Mouse (Mus musculus): Measurements from ENCODE around the gene Gm14137. TPM values are rescaled to one million over a fixed set of nuclear protein-coding genes. Genes with fewer than 3 reads are reported as not detected.

Gene Gm14137
- polyA plus RNA-seq, 1 experiment from 2014 or later = 4.9 TPM

- Histone ChIP-seq H3K27me3 (ENCODE audit: control insufficient read depth, insufficient read depth, low read length) (no peaks in the 10 kb centered on the region), H3K36me3 (ENCODE audit: control insufficient read depth, insufficient read depth, low read length) (no peaks in the 10 kb centered on the region), H3K4me1 (replicated peaks; ENCODE audit: control insufficient read depth, insufficient read depth) (0 out of 2 replicates have a peak, but pooled peaks cover 2% of the 10 kb centered on the region), H3K9ac (ENCODE audit: low read length) (no peak overlapping the region), H3K9me3 (ENCODE audit: control insufficient read depth, low read length) (no peaks in the 10 kb centered on the region), H3K4me3 (ENCODE audit: low read depth, low read length) (no peak overlapping the region), H3K4me2 (replicated peaks; ENCODE audit: low read depth) (no peak overlapping the region), H3K27ac (replicated peaks) (peak overlapping the region; percentile 56)
- WGBS = 75% methylated on average over 5 of the region's 5 CpGs
- DNase-seq (ENCODE audit: low spot score) = no peak
- no peak for ATAC-seq (ENCODE audit: low FRiP score, low TSS enrichment)
- no peak for TF ChIP-seq CTCF (IDR thresholded peaks at IDR 0.05; ENCODE audit: low read depth)
Observed at GRCm38 (mm10) chr2:119194140-119194539, 19.8 kb downstream of the Gm14137 start.

- H3K36me3 ChIP-seq (ENCODE audit: control insufficient read depth, insufficient read depth, low read length) = no peaks in the 10 kb centered on the region
- 51% methylated on average over 4 of the region's 4 CpGs for WGBS
- no peak for DNase-seq (ENCODE audit: low spot score)
- no peak for ATAC-seq (ENCODE audit: low FRiP score, low TSS enrichment)
- no peak overlapping the region for H3K4me3 ChIP-seq (ENCODE audit: low read depth, low read length)
- H3K4me1 ChIP-seq (replicated peaks; ENCODE audit: control insufficient read depth, insufficient read depth) = peaks cover 2% of the 10 kb centered on the region; the same call in 1 of the 2 replicates
- TF ChIP-seq CTCF (IDR thresholded peaks at IDR 0.05; ENCODE audit: low read depth) = no peak
- no peak for TF ChIP-seq EP300 (optimal IDR thresholded peaks at IDR 0.05)
- H3K9ac ChIP-seq (ENCODE audit: low read length) = no peak overlapping the region
- H3K27ac ChIP-seq (replicated peaks) = 0 out of 2 replicates have a peak overlapping the region, but pooled peaks have one; percentile 13
- H3K4me2 ChIP-seq (replicated peaks; ENCODE audit: low read depth) = no peak overlapping the region
- H3K27me3 ChIP-seq (ENCODE audit: control insufficient read depth, insufficient read depth, low read length) = no peaks in the 10 kb centered on the region
- H3K9me3 ChIP-seq (ENCODE audit: control insufficient read depth, low read length) = no peaks in the 10 kb centered on the region
Observed at GRCm38 (mm10) chr2:119196316-119197108, 22.2 kb downstream of the Gm14137 start.

- Histone ChIP-seq H3K4me3 (ENCODE audit: low read depth, low read length) (no peak overlapping the region), H3K27ac (replicated peaks) (no peak overlapping the region), H3K4me1 (replicated peaks; ENCODE audit: control insufficient read depth, insufficient read depth) (peaks cover 2% of the 10 kb centered on the region; the same call in 1 of the 2 replicates), H3K27me3 (ENCODE audit: control insufficient read depth, insufficient read depth, low read length) (no peaks in the 10 kb centered on the region), H3K9ac (ENCODE audit: low read length) (no peak overlapping the region), H3K9me3 (ENCODE audit: control insufficient read depth, low read length) (no peaks in the 10 kb centered on the region), H3K4me2 (replicated peaks; ENCODE audit: low read depth) (no peak overlapping the region), H3K36me3 (ENCODE audit: control insufficient read depth, insufficient read depth, low read length) (no peaks in the 10 kb centered on the region)
- ATAC-seq (ENCODE audit: low FRiP score, low TSS enrichment) (no peak), DNase-seq (ENCODE audit: low spot score) (no peak)
- 59% methylated on average over 1 of the region's 1 CpGs for WGBS
- TF ChIP-seq CTCF (IDR thresholded peaks at IDR 0.05; ENCODE audit: low read depth) = no peak
- TF ChIP-seq EP300 (optimal IDR thresholded peaks at IDR 0.05) = no peak
Observed at GRCm38 (mm10) chr2:119197493-119197892, 23.2 kb downstream of the Gm14137 start.

GRCm38 (mm10) chr2:119198049-119198448, 23.7 kb downstream of the Gm14137 start:
- Histone ChIP-seq H3K27ac (replicated peaks) (no peak overlapping the region), H3K4me1 (replicated peaks; ENCODE audit: control insufficient read depth, insufficient read depth) (peaks cover 2% of the 10 kb centered on the region; the same call in 1 of the 2 replicates), H3K4me2 (replicated peaks; ENCODE audit: low read depth) (no peak overlapping the region), H3K36me3 (ENCODE audit: control insufficient read depth, insufficient read depth, low read length) (no peaks in the 10 kb centered on the region), H3K27me3 (ENCODE audit: control insufficient read depth, insufficient read depth, low read length) (no peaks in the 10 kb centered on the region), H3K9me3 (ENCODE audit: control insufficient read depth, low read length) (no peaks in the 10 kb centered on the region), H3K9ac (ENCODE audit: low read length) (no peak overlapping the region), H3K4me3 (ENCODE audit: low read depth, low read length) (no peak overlapping the region)
- ATAC-seq (ENCODE audit: low FRiP score, low TSS enrichment) (no peak), DNase-seq (ENCODE audit: low spot score) (no peak)
- TF ChIP-seq EP300 (optimal IDR thresholded peaks at IDR 0.05) (no peak), CTCF (IDR thresholded peaks at IDR 0.05; ENCODE audit: low read depth) (no peak)
- WGBS = 56% methylated on average over 1 of the region's 1 CpGs

GRCm38 (mm10) chr2:119198934-119199333, 24.6 kb downstream of the Gm14137 start:
- H3K27me3 ChIP-seq (ENCODE audit: control insufficient read depth, insufficient read depth, low read length) = no peaks in the 10 kb centered on the region
- no peak overlapping the region for H3K9ac ChIP-seq (ENCODE audit: low read length)
- TF ChIP-seq CTCF (IDR thresholded peaks at IDR 0.05; ENCODE audit: low read depth) = no peak
- TF ChIP-seq EP300 (optimal IDR thresholded peaks at IDR 0.05) = no peak
- WGBS = 60% methylated on average over 3 of the region's 3 CpGs
- H3K4me3 ChIP-seq (ENCODE audit: low read depth, low read length) = no peak overlapping the region
- ATAC-seq (ENCODE audit: low FRiP score, low TSS enrichment) = no peak
- no peak for DNase-seq (ENCODE audit: low spot score)
- peaks cover 2% of the 10 kb centered on the region; the same call in 1 of the 2 replicates for H3K4me1 ChIP-seq (replicated peaks; ENCODE audit: control insufficient read depth, insufficient read depth)
- no peaks in the 10 kb centered on the region for H3K9me3 ChIP-seq (ENCODE audit: control insufficient read depth, low read length)
- H3K27ac ChIP-seq (replicated peaks) = no peak overlapping the region
- no peak overlapping the region for H3K4me2 ChIP-seq (replicated peaks; ENCODE audit: low read depth)
- no peaks in the 10 kb centered on the region for H3K36me3 ChIP-seq (ENCODE audit: control insufficient read depth, insufficient read depth, low read length)

GRCm38 (mm10) chr2:119202914-119203453, 28.7 kb downstream of the Gm14137 start:
- Histone ChIP-seq H3K4me2 (replicated peaks; ENCODE audit: low read depth) (no peak overlapping the region), H3K27ac (replicated peaks) (peak overlapping the region; percentile 45), H3K4me1 (replicated peaks; ENCODE audit: control insufficient read depth, insufficient read depth) (peaks cover 1% of the 10 kb centered on the region; the same call in 1 of the 2 replicates), H3K9ac (ENCODE audit: low read length) (no peak overlapping the region), H3K9me3 (ENCODE audit: control insufficient read depth, low read length) (no peaks in the 10 kb centered on the region), H3K4me3 (ENCODE audit: low read depth, low read length) (no peak overlapping the region), H3K36me3 (ENCODE audit: control insufficient read depth, insufficient read depth, low read length) (no peaks in the 10 kb centered on the region), H3K27me3 (ENCODE audit: control insufficient read depth, insufficient read depth, low read length) (no peaks in the 10 kb centered on the region)
- WGBS = 21% methylated on average over 5 of the region's 5 CpGs
- no peak for TF ChIP-seq EP300 (optimal IDR thresholded peaks at IDR 0.05)
- TF ChIP-seq CTCF (IDR thresholded peaks at IDR 0.05; ENCODE audit: low read depth) = no peak
- DNase-seq (ENCODE audit: low spot score) (peak; percentile 43), ATAC-seq (ENCODE audit: low FRiP score, low TSS enrichment) (peak; percentile 17; the same call in 1 of the 2 replicates)
